Mouse (Mus musculus) forebrain, embryonic 16.5 days (tissue): ENCODE measurements around the gene Hsdl2. TPM values are rescaled to one million over a fixed set of nuclear protein-coding genes. Genes with fewer than 3 reads are reported as not detected.

Experiments used
- ATAC-seq: fragments of 200-750 bp; cut with Nextera tagmentation; 2 replicates; pipeline ENCODE4 v1.8.0; 2017; ENCODE audit warnings: mild to moderate bottlenecking, moderate library complexity
- H3K27ac ChIP-seq: fragments of 300-500 bp; sonication (generic); 2 replicates; pipeline ENCODE4 v1.5.1; 2014; ENCODE audit warnings: low read length, control low read depth
- H3K27me3 ChIP-seq: fragments of 300-500 bp; sonication (generic); replicated peaks from 2 replicates; pipeline ENCODE4 v1.6.1; 2014; ENCODE audit warnings: low read length; ENCODE audit not compliant: control insufficient read depth, insufficient read depth
- H3K36me3 ChIP-seq: fragments of 300-500 bp; sonication (generic); 2 replicates; pipeline ENCODE4 v1.6.1; 2014; ENCODE audit not compliant: control insufficient read depth, insufficient read depth
- H3K4me1 ChIP-seq: fragments of 300-500 bp; sonication (generic); replicated peaks from 2 replicates; pipeline ENCODE4 v1.6.1; 2014; ENCODE audit warnings: low read length; ENCODE audit not compliant: control insufficient read depth, insufficient read depth
- H3K4me2 ChIP-seq: fragments of 300-500 bp; sonication (generic); 2 replicates; pipeline ENCODE4 v1.6.1; 2014; ENCODE audit warnings: mild to moderate bottlenecking, low read length, control low read depth
- H3K4me3 ChIP-seq: fragments of 300-500 bp; sonication (generic); replicated peaks from 2 replicates; pipeline ENCODE4 v1.5.1; 2014; ENCODE audit warnings: mild to moderate bottlenecking, low read length, control low read depth
- H3K9ac ChIP-seq: fragments of 300-500 bp; sonication (generic); replicated peaks from 2 replicates; pipeline ENCODE4 v1.6.1; 2014; ENCODE audit warnings: low read depth, low read length, control low read depth
- H3K9me3 ChIP-seq: fragments of 300-500 bp; sonication (generic); 2 replicates; pipeline ENCODE4 v1.6.1; 2016; ENCODE audit warnings: low read length; ENCODE audit not compliant: control insufficient read depth
- WGBS: fragments of 180-500 bp; shearing (Covaris S2); extraction: QIAGEN DNeasy Blood & Tissue Kit; methylation state at CpG from one replicate; pipeline ENCODE4 v1.1.7; 2014; 5-methylcytosine and 5-hydroxymethylcytosine counted together
- polyA plus RNA-seq: library from polyadenylated mRNA; unstranded; fragments of >200 nt; fragmentation: Nextera tagmentation; extraction: Ambion mirVana; gene quantifications from 2 replicates; pipeline ENCODE4 v1.2.1, GENCODE M21; 2015

Hsdl2 gene
- polyA plus RNA-seq, 1 experiment from 2014 or later, result 19.5 TPM

DNA sequence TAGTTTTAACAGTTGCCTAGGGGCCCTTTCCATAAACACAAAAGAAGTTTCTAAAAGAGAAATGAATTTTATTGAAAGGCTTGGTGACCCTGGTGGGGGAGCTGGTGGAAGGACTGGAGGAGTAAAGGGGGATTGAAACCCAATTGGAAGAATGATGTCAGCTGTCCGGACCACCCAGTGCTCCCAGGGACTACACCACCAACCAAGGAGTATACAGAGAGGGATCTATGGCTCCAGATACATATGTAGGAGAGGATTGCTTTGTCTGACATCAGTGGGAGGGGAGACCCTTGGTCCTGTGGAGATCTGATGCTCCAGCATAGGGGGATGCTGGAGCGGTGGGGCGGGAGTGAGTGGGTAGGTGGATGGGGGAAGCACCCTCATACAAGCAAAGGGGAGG is 24.1 kb downstream of the Hsdl2 start:
- Histone ChIP-seq H3K9ac (no peak overlapping the region), H3K9me3 (no peaks in the 10 kb centered on the region), H3K4me1 (no peaks in the 10 kb centered on the region), H3K27me3 (no peaks in the 10 kb centered on the region), H3K4me3 (no peak overlapping the region), H3K27ac (no peak overlapping the region), H3K4me2 (no peak overlapping the region), H3K36me3 (no peaks in the 10 kb centered on the region)
- WGBS, result 98% methylated on average over 3 of the region's 3 CpGs
- ATAC-seq, result no peak

DNA sequence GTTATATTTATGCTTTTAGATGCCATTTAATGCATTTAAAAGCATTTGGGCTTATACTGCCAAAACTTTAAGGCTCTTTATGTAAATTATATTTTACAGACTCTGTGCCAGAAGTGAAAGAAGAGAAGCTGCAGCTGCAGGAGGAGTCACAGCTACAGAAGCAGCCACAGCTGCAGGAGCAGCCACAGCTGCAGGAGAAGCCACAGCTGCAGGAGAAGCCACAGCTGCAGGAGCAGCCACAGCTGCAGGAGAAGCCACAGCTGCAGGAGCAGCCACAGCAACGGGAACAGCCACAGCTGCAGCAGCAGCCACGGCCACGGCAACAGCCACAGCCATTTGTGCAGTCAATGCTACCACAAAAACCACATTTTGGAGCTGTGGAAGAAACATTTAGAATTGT is 29.0 kb downstream of the Hsdl2 start:
- WGBS, result 88% methylated on average over 3 of the region's 3 CpGs
- ATAC-seq, result no peak
- H3K4me1 ChIP-seq, result no peaks in the 10 kb centered on the region
- H3K4me2 ChIP-seq, result no peak overlapping the region
- H3K27me3 ChIP-seq, result no peaks in the 10 kb centered on the region
- no peak overlapping the region for H3K4me3 ChIP-seq
- H3K27ac ChIP-seq, result no peak overlapping the region
- no peak overlapping the region for H3K9ac ChIP-seq
- H3K36me3 ChIP-seq, result no peaks in the 10 kb centered on the region
- H3K9me3 ChIP-seq, result no peaks in the 10 kb centered on the region

DNA sequence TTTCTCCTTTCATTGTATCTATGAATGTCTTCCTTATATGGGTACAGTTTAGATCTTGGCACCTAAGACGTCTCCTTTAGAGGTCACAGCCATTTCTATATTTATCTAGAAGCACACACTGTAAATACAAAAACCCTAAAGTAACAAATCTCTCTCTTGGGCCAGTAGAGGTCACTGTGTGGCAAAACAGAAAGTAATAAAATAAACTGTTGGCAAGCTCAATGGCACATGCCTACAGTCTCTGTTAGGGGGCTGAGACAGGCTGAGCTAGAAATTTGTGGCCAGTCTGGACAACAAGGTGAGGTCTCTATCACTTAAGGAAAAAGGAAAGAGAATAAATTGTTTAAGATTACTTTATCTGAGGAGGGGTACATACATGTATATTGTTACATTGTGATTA is 33.6 kb downstream of the Hsdl2 start:
- 42% methylated on average over 1 of the region's 1 CpGs for WGBS
- ATAC-seq, result no peak
- no peaks in the 10 kb centered on the region for H3K9me3 ChIP-seq

DNA sequence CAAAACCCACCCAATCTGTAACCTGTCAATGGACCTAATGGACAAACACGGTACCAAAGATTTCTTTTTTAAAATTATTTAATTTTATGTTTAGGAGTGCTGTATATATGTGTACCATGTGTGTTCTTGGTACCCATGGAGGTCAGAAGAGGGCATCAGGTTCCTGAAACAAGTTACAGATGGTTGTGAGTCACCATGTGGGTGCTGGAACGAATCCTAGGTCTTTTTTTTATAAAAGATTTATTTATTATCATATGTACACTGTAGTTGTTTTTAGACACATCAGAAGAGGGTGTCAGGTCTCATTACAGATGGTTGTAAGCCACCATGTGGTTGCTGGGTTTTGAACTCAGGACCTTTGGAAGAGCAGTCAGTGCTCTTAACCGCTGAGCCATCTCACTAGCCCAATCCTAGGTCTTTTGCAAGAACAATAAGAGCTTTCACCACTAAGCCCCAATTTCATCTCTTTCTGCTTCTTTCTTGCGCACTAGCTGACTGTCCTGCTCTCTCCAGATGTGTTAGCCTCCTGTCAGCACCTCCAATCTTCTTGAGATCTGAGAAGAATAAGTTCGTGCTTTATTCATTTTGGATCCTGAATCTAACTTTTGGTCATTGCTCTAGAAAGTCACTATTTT is 38.4 kb downstream of the Hsdl2 start:
- Histone ChIP-seq H3K9ac (no peak overlapping the region), H3K36me3 (no peaks in the 10 kb centered on the region), H3K9me3 (peaks cover 5% of the 10 kb centered on the region; the same call in 1 of the 2 replicates), H3K4me3 (no peak overlapping the region), H3K4me2 (no peak overlapping the region), H3K27me3 (no peaks in the 10 kb centered on the region), H3K27ac (no peak overlapping the region), H3K4me1 (no peaks in the 10 kb centered on the region)
- no peak for ATAC-seq
- WGBS, result 90% methylated on average over 5 of the region's 5 CpGs

More for the DNA sequence above, 33.6 kb downstream of the Hsdl2 start:
- Histone ChIP-seq H3K27ac (no peak overlapping the region), H3K27me3 (no peaks in the 10 kb centered on the region), H3K36me3 (no peaks in the 10 kb centered on the region), H3K4me1 (no peaks in the 10 kb centered on the region), H3K9ac (no peak overlapping the region), H3K4me3 (no peak overlapping the region), H3K4me2 (no peak overlapping the region)

DNA sequence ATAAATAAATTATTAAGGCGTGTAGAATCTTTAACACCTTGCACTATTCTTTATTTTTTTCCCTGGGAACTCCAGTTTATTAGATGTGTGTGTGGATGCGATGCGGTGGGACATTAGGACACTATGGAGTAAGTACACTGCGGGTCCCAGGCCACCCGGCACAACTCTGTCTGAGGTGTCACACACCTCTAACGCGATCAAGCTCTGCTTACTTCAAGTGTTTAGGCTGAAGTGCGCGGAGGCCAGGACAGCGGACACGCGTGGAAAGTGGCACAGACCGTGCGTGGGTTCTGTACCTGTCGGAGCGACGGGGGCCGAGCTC is 44.3 kb downstream of the Hsdl2 start:
- H3K4me2 ChIP-seq, result peak overlapping the region; percentile 79
- peak overlapping the region; percentile 89 for H3K4me3 ChIP-seq
- H3K9me3 ChIP-seq, result peaks cover 5% of the 10 kb centered on the region; the same call in 1 of the 2 replicates
- peak overlapping the region; percentile 91 for H3K9ac ChIP-seq
- no peak for ATAC-seq
- peaks cover 20% of the 10 kb centered on the region for H3K4me1 ChIP-seq
- WGBS, result 1% methylated on average over 18 of the region's 18 CpGs
- H3K27me3 ChIP-seq, result peaks cover 2% of the 10 kb centered on the region; the same call in 1 of the 2 replicates
- H3K27ac ChIP-seq, result no peak overlapping the region
- H3K36me3 ChIP-seq, result no peaks in the 10 kb centered on the region

DNA sequence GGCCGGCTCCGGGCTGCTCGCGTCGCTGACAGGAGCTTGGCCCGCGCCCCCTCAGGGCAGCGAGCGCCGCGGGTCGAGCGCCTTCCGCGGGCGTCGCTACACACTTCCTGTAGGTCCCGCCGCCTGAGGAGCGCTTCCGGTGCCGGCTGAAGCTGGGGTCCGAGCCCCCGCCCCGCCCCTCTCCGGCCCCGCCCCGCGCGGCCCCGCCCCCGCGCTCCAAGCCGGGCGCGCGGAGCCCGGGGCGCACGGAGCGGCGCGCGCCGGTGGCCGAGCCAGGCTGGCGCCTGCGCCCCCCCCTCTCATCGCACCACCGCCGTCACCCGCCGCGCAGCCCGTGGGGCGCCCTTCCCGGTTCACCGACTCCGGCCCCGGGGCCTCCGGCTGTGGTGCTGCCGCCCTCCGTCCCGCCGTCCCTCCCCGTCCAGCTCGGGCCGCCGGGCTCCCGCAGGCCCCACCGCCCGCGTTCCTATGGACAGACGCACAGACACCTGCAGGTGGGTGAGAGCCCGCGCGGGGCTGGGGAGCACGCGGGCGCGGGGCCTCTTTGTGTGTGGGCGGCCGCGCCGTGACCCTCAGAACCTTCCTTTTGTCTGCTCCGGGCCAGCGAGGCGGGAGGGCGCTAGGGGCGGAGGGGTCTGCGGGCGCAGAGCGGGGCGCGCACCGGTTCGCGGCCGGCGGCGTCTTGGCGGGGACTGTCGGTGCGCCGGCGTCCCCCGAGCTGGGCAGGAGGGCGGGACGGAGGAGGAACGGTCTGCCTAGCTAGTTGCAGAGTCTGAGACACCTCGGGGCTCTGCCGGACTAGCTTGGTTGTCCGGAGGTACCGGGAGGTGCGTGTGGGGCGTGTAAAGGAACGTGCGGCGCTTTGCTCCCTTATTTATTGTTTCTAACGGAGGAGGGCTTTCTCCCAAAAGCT is 44.9 kb downstream of the Hsdl2 start, which contains the start of gene E130308A19Rik:
TSS of gene E130308A19Rik (plus strand) at position 214 of the 913 bp plus-strand sequence.
- Histone ChIP-seq H3K27ac (peak within 1 kb of the TSS; percentile 78), H3K9me3 (peaks cover 5% of the 10 kb centered on the region; the same call in 1 of the 2 replicates), H3K4me1 (peaks cover 20% of the 10 kb centered on the region), H3K4me2 (peak within 1 kb of the TSS; percentile 79), H3K36me3 (no peaks in the 10 kb centered on the region), H3K4me3 (peak within 1 kb of the TSS; percentile 89), H3K27me3 (peaks cover 5% of the 10 kb centered on the region; the same call in 1 of the 2 replicates), H3K9ac (peak within 1 kb of the TSS; percentile 91)
- under 1% methylated on average over 90 of the region's 120 CpGs for WGBS
- ATAC-seq, result peak; percentile 93

DNA sequence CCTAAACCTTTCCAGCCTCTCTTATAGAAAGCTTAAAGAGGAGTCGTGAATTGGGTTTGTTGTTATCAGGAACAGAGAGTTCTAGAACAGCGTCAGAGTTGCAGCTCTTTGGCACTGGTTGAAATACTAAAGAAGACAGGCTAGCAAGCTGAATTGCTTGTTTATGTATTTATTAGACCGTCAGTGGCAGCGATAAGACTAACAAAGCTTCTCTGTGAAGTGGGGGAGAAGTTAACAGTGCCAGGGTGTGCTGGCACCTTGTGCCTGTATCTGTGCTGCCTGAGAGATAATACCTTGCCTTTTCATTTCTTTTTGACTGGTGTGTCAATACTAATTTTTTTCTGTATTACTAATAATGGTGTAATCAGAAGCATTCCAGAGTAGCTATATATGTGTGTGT is 46.9 kb downstream of the Hsdl2 start:
- no peak for ATAC-seq
- Histone ChIP-seq H3K27me3 (peaks cover 5% of the 10 kb centered on the region; the same call in 1 of the 2 replicates), H3K9me3 (no peaks in the 10 kb centered on the region), H3K27ac (no peak overlapping the region), H3K36me3 (no peaks in the 10 kb centered on the region), H3K4me3 (no peak overlapping the region), H3K4me1 (peaks cover 20% of the 10 kb centered on the region), H3K4me2 (no peak overlapping the region), H3K9ac (no peak overlapping the region)
- 42% methylated on average over 4 of the region's 4 CpGs for WGBS

DNA sequence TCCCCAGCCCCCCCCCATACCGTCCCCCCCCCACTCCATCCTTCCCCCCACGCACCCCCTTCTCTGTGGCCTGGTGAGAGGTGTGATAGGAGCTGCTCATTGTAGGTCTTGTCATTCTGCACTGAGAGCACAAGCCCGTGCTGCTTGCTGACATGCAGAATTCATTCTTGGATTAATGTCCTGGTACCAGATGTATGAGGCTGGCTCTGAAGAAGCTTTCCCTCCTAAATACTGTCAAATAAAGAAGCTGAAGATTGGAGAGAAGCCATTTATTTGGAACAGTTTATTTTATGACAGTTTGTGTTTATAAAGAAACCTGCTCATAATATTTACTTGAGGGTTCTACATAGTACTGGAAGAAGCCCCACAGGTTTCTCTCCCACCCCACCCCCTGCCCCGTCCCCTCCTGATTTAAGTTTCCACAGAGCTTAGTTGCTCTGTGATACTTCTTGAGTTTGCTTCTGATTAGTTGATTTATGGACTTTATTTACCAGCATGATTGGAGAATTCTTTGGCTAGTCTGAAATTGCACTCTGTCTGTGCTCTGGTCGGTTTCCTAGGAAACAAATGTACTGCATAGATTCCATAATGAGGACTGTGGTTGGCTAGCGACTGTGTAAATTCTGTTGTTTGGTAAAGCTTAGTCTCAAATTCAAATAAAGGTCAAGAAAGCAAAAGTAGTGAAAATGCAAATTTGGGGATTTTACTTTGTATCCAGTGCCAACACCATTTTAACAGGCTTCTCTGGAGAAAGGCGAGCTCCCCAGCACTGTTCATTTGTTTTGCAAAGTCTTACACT is 47.9 kb downstream of the Hsdl2 start:
- H3K9me3 ChIP-seq, result no peaks in the 10 kb centered on the region
- H3K27me3 ChIP-seq, result peaks cover 5% of the 10 kb centered on the region; the same call in 1 of the 2 replicates
- peak; percentile 35 for ATAC-seq
- 0 out of 2 replicates have a peak overlapping the region, but pooled peaks have one; percentile 8 for H3K4me2 ChIP-seq
- no peaks in the 10 kb centered on the region for H3K36me3 ChIP-seq
- H3K4me3 ChIP-seq, result no peak overlapping the region
- 6% methylated on average over 7 of the region's 7 CpGs for WGBS
- H3K27ac ChIP-seq, result no peak overlapping the region
- no peak overlapping the region for H3K9ac ChIP-seq
- H3K4me1 ChIP-seq, result peaks cover 20% of the 10 kb centered on the region

DNA sequence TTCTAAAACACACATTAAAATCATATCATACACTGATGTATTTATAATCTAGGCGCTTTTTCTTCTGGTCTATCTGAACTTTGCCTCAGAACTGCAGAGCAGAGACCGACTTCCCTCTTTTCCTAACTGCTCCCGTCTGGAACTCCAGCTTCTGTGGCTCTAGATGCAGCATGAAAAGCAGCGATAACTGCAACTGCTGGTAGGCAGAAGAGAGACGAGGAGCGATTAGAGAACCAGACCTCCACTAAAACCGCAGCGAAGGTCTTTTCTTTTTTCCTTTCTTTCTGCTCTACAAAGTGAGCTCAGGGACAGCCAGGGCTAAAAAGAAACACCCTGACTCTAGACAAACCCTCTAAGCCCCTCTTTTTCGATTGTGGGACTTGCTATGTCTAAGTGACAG is 48.8 kb downstream of the Hsdl2 start:
- H3K4me3 ChIP-seq, result no peak overlapping the region
- peaks cover 3% of the 10 kb centered on the region; the same call in 1 of the 2 replicates for H3K27me3 ChIP-seq
- H3K9ac ChIP-seq, result no peak overlapping the region
- WGBS, result 57% methylated on average over 9 of the region's 9 CpGs
- H3K9me3 ChIP-seq, result no peaks in the 10 kb centered on the region
- H3K4me2 ChIP-seq, result no peak overlapping the region
- no peak for ATAC-seq
- peaks cover 20% of the 10 kb centered on the region for H3K4me1 ChIP-seq
- H3K36me3 ChIP-seq, result no peaks in the 10 kb centered on the region
- no peak overlapping the region for H3K27ac ChIP-seq
